Mouse (Mus musculus) limb, embryonic 12.5 days (tissue): ENCODE data around the gene Noc3l. TPM values are rescaled to one million over a fixed set of nuclear protein-coding genes. Genes with fewer than 3 reads are reported as not detected.

Experiments
- ATAC-seq: fragments of 200-750 bp; cut with Nextera tagmentation; 2 replicates; pipeline ENCODE4 v1.8.0; 2017; ENCODE audit warnings: low read depth, moderate TSS enrichment; ENCODE audit not compliant: insufficient number of reproducible peaks, insufficient read depth, low FRiP score, low TSS enrichment
- H3K27ac ChIP-seq: fragments of 300-500 bp; sonication (generic); 2 replicates; pipeline ENCODE4 v1.5.1; 2016; ENCODE audit warnings: mild to moderate bottlenecking, moderate library complexity
- H3K27me3 ChIP-seq: fragments of 300-500 bp; sonication (generic); 2 replicates; pipeline ENCODE4 v1.6.1; 2016; ENCODE audit warnings: mild to moderate bottlenecking, moderate library complexity
- H3K36me3 ChIP-seq: fragments of 300-500 bp; sonication (generic); 2 replicates; pipeline ENCODE4 v1.6.1; 2016; ENCODE audit warnings: mild to moderate bottlenecking, moderate library complexity
- H3K4me1 ChIP-seq: fragments of 300-500 bp; sonication (generic); replicated peaks from 2 replicates; pipeline ENCODE4 v1.6.1; 2016
- H3K4me2 ChIP-seq: fragments of 300-500 bp; sonication (generic); 2 replicates; pipeline ENCODE4 v1.6.1; 2016; ENCODE audit warnings: mild to moderate bottlenecking, moderate library complexity
- H3K4me3 ChIP-seq: fragments of 300-500 bp; sonication (generic); replicated peaks from 2 replicates; pipeline ENCODE4 v1.5.1; 2016; ENCODE audit warnings: mild to moderate bottlenecking
- H3K9ac ChIP-seq: fragments of 300-500 bp; sonication (generic); replicated peaks from 2 replicates; pipeline ENCODE4 v1.6.1; 2016; ENCODE audit warnings: mild to moderate bottlenecking, moderate library complexity
- H3K9me3 ChIP-seq: fragments of 300-500 bp; sonication (generic); 2 replicates; pipeline ENCODE4 v1.6.1; 2016; ENCODE audit warnings: mild to moderate bottlenecking, moderate library complexity
- WGBS: fragments of 180-500 bp; shearing (Covaris S2); methylation state at CpG from one replicate; pipeline ENCODE4 v1.1.7; 2016; 5-methylcytosine and 5-hydroxymethylcytosine counted together
- polyA plus RNA-seq: library from polyadenylated mRNA; unstranded; fragments of >200 nt; fragmentation: Nextera tagmentation; extraction: Ambion mirVana; gene quantifications from 2 replicates; pipeline ENCODE4 v1.2.1, GENCODE M21; 2016

The Noc3l gene
- polyA plus RNA-seq, 1 experiment from 2014 or later: 10.0 TPM

- H3K27me3 ChIP-seq: no peaks in the 10 kb centered on the region
- peaks cover 10% of the 10 kb centered on the region; the same call in 1 of the 2 replicates for H3K36me3 ChIP-seq
- H3K4me2 ChIP-seq: no peak overlapping the region
- ATAC-seq: 0 out of 2 replicates have a peak, but pooled peaks have one; percentile 15
- no peak overlapping the region for H3K9ac ChIP-seq
- WGBS: 31% methylated on average over 7 of the region's 7 CpGs
- H3K4me1 ChIP-seq: peaks cover 12% of the 10 kb centered on the region
- H3K4me3 ChIP-seq: no peak overlapping the region
- H3K27ac ChIP-seq: peak overlapping the region; percentile 53
- no peaks in the 10 kb centered on the region for H3K9me3 ChIP-seq
Observed at GRCm38 (mm10) chr19:38758685-38759472, 60.2 kb downstream of the Noc3l start.

GRCm38 (mm10) chr19:38758056-38758455 is 61.0 kb downstream of the Noc3l start:
- H3K27ac ChIP-seq: peak overlapping the region; percentile 53; the same call in 1 of the 2 replicates
- H3K9ac ChIP-seq: no peak overlapping the region
- no peak overlapping the region for H3K4me2 ChIP-seq
- no peaks in the 10 kb centered on the region for H3K27me3 ChIP-seq
- ATAC-seq: 0 out of 2 replicates have a peak, but pooled peaks have one; percentile 6
- H3K4me1 ChIP-seq: peaks cover 12% of the 10 kb centered on the region
- H3K9me3 ChIP-seq: no peaks in the 10 kb centered on the region
- no peak overlapping the region for H3K4me3 ChIP-seq
- peaks cover 10% of the 10 kb centered on the region; the same call in 1 of the 2 replicates for H3K36me3 ChIP-seq
- 64% methylated on average over 5 of the region's 5 CpGs for WGBS

- peaks cover 10% of the 10 kb centered on the region; the same call in 1 of the 2 replicates for H3K36me3 ChIP-seq
Observed at GRCm38 (mm10) chr19:38757161-38757560, 61.9 kb downstream of the Noc3l start.

GRCm38 (mm10) chr19:38750192-38750591 is 68.8 kb downstream of the Noc3l start:
- H3K27ac ChIP-seq: no peak overlapping the region
- no peak overlapping the region for H3K4me3 ChIP-seq
- no peaks in the 10 kb centered on the region for H3K27me3 ChIP-seq
- no peak for ATAC-seq
- WGBS: 56% methylated on average over 4 of the region's 4 CpGs
- no peak overlapping the region for H3K9ac ChIP-seq
- H3K4me2 ChIP-seq: no peak overlapping the region
- no peaks in the 10 kb centered on the region for H3K36me3 ChIP-seq
- peaks cover 20% of the 10 kb centered on the region for H3K4me1 ChIP-seq
- H3K9me3 ChIP-seq: no peaks in the 10 kb centered on the region

More at GRCm38 (mm10) chr19:38757161-38757560, 61.9 kb downstream of the Noc3l start:
- no peak for ATAC-seq
- no peak overlapping the region for H3K27ac ChIP-seq
- no peak overlapping the region for H3K4me3 ChIP-seq
- H3K4me1 ChIP-seq: peaks cover 12% of the 10 kb centered on the region
- 91% methylated on average over 3 of the region's 3 CpGs for WGBS
- no peaks in the 10 kb centered on the region for H3K9me3 ChIP-seq
- no peaks in the 10 kb centered on the region for H3K27me3 ChIP-seq
- no peak overlapping the region for H3K4me2 ChIP-seq
- no peak overlapping the region for H3K9ac ChIP-seq

- H3K36me3 ChIP-seq: no peaks in the 10 kb centered on the region
- H3K4me2 ChIP-seq: peak overlapping the region; percentile 10; the same call in 1 of the 2 replicates
- H3K4me1 ChIP-seq: peaks cover 32% of the 10 kb centered on the region
- H3K4me3 ChIP-seq: no peak overlapping the region
- no peak overlapping the region for H3K9ac ChIP-seq
- peak overlapping the region; percentile 31; the same call in 1 of the 2 replicates for H3K27ac ChIP-seq
- no peaks in the 10 kb centered on the region for H3K27me3 ChIP-seq
- H3K9me3 ChIP-seq: no peaks in the 10 kb centered on the region
- WGBS: 47% methylated on average over 6 of the region's 6 CpGs
- ATAC-seq: peak; percentile 43; the same call in 1 of the 2 replicates
Observed at GRCm38 (mm10) chr19:38746492-38747014, 72.5 kb downstream of the Noc3l start.

GRCm38 (mm10) chr19:38745810-38746491 is 73.1 kb downstream of the Noc3l start:
- Histone ChIP-seq H3K27me3 (no peaks in the 10 kb centered on the region), H3K4me2 (peak overlapping the region; percentile 10; the same call in 1 of the 2 replicates), H3K9ac (no peak overlapping the region), H3K4me1 (peaks cover 32% of the 10 kb centered on the region), H3K9me3 (no peaks in the 10 kb centered on the region), H3K4me3 (no peak overlapping the region), H3K36me3 (no peaks in the 10 kb centered on the region), H3K27ac (peak overlapping the region; percentile 31; the same call in 1 of the 2 replicates)
- WGBS: 56% methylated on average over 10 of the region's 10 CpGs
- ATAC-seq: no peak

- peak overlapping the region; percentile 35; the same call in 1 of the 2 replicates for H3K27ac ChIP-seq
- 46% methylated on average over 8 of the region's 8 CpGs for WGBS
- ATAC-seq: no peak
Observed at GRCm38 (mm10) chr19:38744546-38744945, 74.5 kb downstream of the Noc3l start.

More at GRCm38 (mm10) chr19:38744546-38744945, 74.5 kb downstream of the Noc3l start:
- Histone ChIP-seq H3K4me3 (no peak overlapping the region), H3K4me2 (no peak overlapping the region), H3K9me3 (no peaks in the 10 kb centered on the region), H3K36me3 (no peaks in the 10 kb centered on the region), H3K9ac (no peak overlapping the region), H3K4me1 (peaks cover 32% of the 10 kb centered on the region), H3K27me3 (no peaks in the 10 kb centered on the region)

Other genes starting within 250 kb of the Noc3l start
- 3.2 and 3.6 TPM in 2 replicates for gene Tbc1d12, start 17.3 kb upstream of the Noc3l start, polyA plus RNA-seq
- 70.2 and 86.4 TPM in 2 replicates for gene Hells, start 111.7 kb upstream of the Noc3l start, polyA plus RNA-seq
- not detected in 2 replicates for gene Cyp2c55, start 187.8 kb upstream of the Noc3l start, polyA plus RNA-seq
- gene Cyp2c65, start 241.8 kb upstream of the Noc3l start, polyA plus RNA-seq: not detected in 2 replicates